Mouse (Mus musculus) CH12.LX (cell line): ENCODE results near the gene Lyve1. TPM values are rescaled to one million over a fixed set of nuclear protein-coding genes. Genes with fewer than 3 reads are reported as not detected.
A peak's percentile ranks its signal among the peaks of the same experiment; 100 is the strongest.

Experiments used
- DNase-seq: peaks from one replicate; pipeline ENCODE4 v3.0.0-alpha.2; 2013; ENCODE audit errors: extremely low read depth
- H3K27ac ChIP-seq: 2 replicates; pipeline ENCODE4 v1.5.1; 2012; ENCODE audit warnings: low read depth, mild to moderate bottlenecking, control low read depth, moderate library complexity; ENCODE audit not compliant: insufficient read depth
- H3K27me3 ChIP-seq: replicated peaks from 2 replicates; pipeline ENCODE3; 2012; ENCODE audit warnings: inconsistent platforms
- H3K36me3 ChIP-seq, 2 experiments: replicated peaks in 1 of 2; 2 replicates each; pipeline versions ENCODE3 to v1.6.1; 2012; ENCODE audit warnings: inconsistent platforms in 1 of 2, low read length in 1 of 2, mild to moderate bottlenecking in 1 of 2, mixed read lengths in 1 of 2, moderate library complexity in 1 of 2; ENCODE audit not compliant: control insufficient read depth in 1 of 2, insufficient read depth in 1 of 2
- H3K4me1 ChIP-seq, 2 experiments: 2 replicates each; pipeline ENCODE4 v1.6.1; 2012; ENCODE audit warnings: inconsistent platforms in 1 of 2, moderate library complexity in 1 of 2; ENCODE audit not compliant: insufficient read depth in 2 of 2, control insufficient read depth in 1 of 2
- H3K4me2 ChIP-seq: 2 replicates; pipeline ENCODE4 v1.6.1; 2012; ENCODE audit warnings: low read depth, mild to moderate bottlenecking, control low read depth; ENCODE audit not compliant: poor library complexity, insufficient read depth, severe bottlenecking
- H3K4me3 ChIP-seq, 3 experiments: fragments of 150-350 bp in 1 of 3; sonication (generic) in 1 of 3; replicated peaks in 1 of 3; 2 replicates each; pipeline versions ENCODE3 to v1.5.1; 2011 to 2012; ENCODE audit warnings: low read depth in 2 of 3, low read length in 2 of 3, mild to moderate bottlenecking in 2 of 3, moderate library complexity in 2 of 3, control low read depth in 1 of 3, improper control_type of control experiment in 1 of 3, inconsistent platforms in 1 of 3, mixed read lengths in 1 of 3; ENCODE audit not compliant: poor library complexity in 1 of 3
- H3K79me2 ChIP-seq: replicated peaks from 2 replicates; pipeline ENCODE4 v1.6.1; 2012; ENCODE audit warnings: mild to moderate bottlenecking, moderate library complexity; ENCODE audit not compliant: control insufficient read depth, poor library complexity, insufficient read depth, severe bottlenecking; ENCODE audit errors: extremely low read depth
- H3K9ac ChIP-seq: 2 replicates; pipeline ENCODE4 v1.6.1; 2012; ENCODE audit warnings: low read depth, mild to moderate bottlenecking, control low read depth, moderate library complexity; ENCODE audit not compliant: insufficient read depth
- H3K9me3 ChIP-seq: replicated peaks from 2 replicates; pipeline ENCODE3; 2012; ENCODE audit warnings: low read length, inconsistent platforms, mixed read lengths
- BHLHE40 ChIP-seq: IDR thresholded peaks from 2 replicates; pipeline ENCODE4 v1.6.1; 2011; ENCODE audit warnings: mild to moderate bottlenecking, low read depth, low read length, improper control_type of control experiment
- CTCF ChIP-seq, 2 experiments: IDR thresholded peaks in 1 of 2; conservative IDR thresholded peaks in 1 of 2; 2 replicates each; pipeline ENCODE4 v1.5.1; 2011 to 2012; ENCODE audit warnings: low read depth in 2 of 2, low read length in 2 of 2, improper control_type of control experiment in 1 of 2, inconsistent platforms in 1 of 2, mild to moderate bottlenecking in 1 of 2, moderate library complexity in 1 of 2
- EP300 ChIP-seq: IDR thresholded peaks from 2 replicates; pipeline ENCODE4 v1.6.1; 2011; ENCODE audit warnings: low read length, improper control_type of control experiment
- IRF4 ChIP-seq: IDR thresholded peaks from 2 replicates; pipeline ENCODE4 v1.6.1; 2014; ENCODE audit warnings: low read depth, mild to moderate bottlenecking, inconsistent platforms, low read length, improper control_type of control experiment
- JUND ChIP-seq: conservative IDR thresholded peaks from 2 replicates; pipeline ENCODE4 v1.6.1; 2011; ENCODE audit warnings: low read depth, low read length, improper control_type of control experiment
- MAFK ChIP-seq: IDR thresholded peaks from 2 replicates; pipeline ENCODE4 v1.6.1; 2011; ENCODE audit warnings: low read length, improper control_type of control experiment; ENCODE audit not compliant: insufficient replicate concordance
- MAZ ChIP-seq: IDR thresholded peaks from 2 replicates; pipeline ENCODE4 v1.6.1; 2012; ENCODE audit warnings: low read depth, mild to moderate bottlenecking, inconsistent platforms, low read length, improper control_type of control experiment, moderate library complexity
- MYC ChIP-seq: IDR thresholded peaks from 2 replicates; pipeline ENCODE4 v1.6.1; 2011; ENCODE audit warnings: low read depth, mild to moderate bottlenecking, improper control_type of control experiment, low read length
- NELFE ChIP-seq: IDR thresholded peaks from 2 replicates; pipeline ENCODE4 v1.6.1; 2011; ENCODE audit warnings: low read depth, low read length, improper control_type of control experiment
- NRF1 ChIP-seq: IDR thresholded peaks from 2 replicates; pipeline ENCODE4 v1.6.1; 2014; ENCODE audit warnings: low read depth, mild to moderate bottlenecking, inconsistent platforms, low read length, improper control_type of control experiment, moderate library complexity
- RAD21 ChIP-seq: IDR thresholded peaks from 2 replicates; pipeline ENCODE4 v1.6.1; 2011; ENCODE audit warnings: low read depth, mild to moderate bottlenecking, low read length, improper control_type of control experiment, moderate library complexity
- SIN3A ChIP-seq: IDR thresholded peaks from 2 replicates; pipeline ENCODE4 v1.6.1; 2012; ENCODE audit warnings: low read length, improper control_type of control experiment, inconsistent platforms
- SMC3 ChIP-seq: IDR thresholded peaks from 2 replicates; pipeline ENCODE4 v1.6.1; 2011; ENCODE audit warnings: low read depth, low read length, improper control_type of control experiment
- USF2 ChIP-seq: conservative IDR thresholded peaks from 2 replicates; pipeline ENCODE4 v1.6.1; 2011; ENCODE audit warnings: low read depth, low read length, improper control_type of control experiment
- ZC3H11A ChIP-seq: IDR thresholded peaks from 2 replicates; pipeline ENCODE4 v1.6.1; 2012; ENCODE audit warnings: low read depth, mild to moderate bottlenecking, inconsistent platforms, low read length, improper control_type of control experiment
- dilution Hi-C: fragments of 300-500 bp; cut with MboI; formaldehyde crosslinking; loops from 2 replicates; pipeline ENCODE4 v1.14.3; 2020; ENCODE audit warnings: low sequenced_read_pairs; ENCODE audit not compliant: extremely low pct_unique_long_range_greater_than_20kb, extremely low pct_ligation_motif_present
- in situ Hi-C: fragments of 300-500 bp; cut with MboI; formaldehyde crosslinking; loops from 3 replicates; pipeline ENCODE4 v1.14.3; 2019; ENCODE audit warnings: low sequenced_read_pairs, low pct_ligation_motif_present, low pct_unique_long_range_greater_than_20kb, mixed read lengths
- polyA plus RNA-seq: library from polyadenylated mRNA; unstranded; fragments of >175 nt; gene quantifications from 2 replicates; pipeline ENCODE4 v1.2.1, GENCODE M21; 2012; ENCODE audit warnings: low read depth; ENCODE audit not compliant: insufficient read length
- total RNA-seq, 2 experiments: library from RNA; depleted of rRNA; stranded (reverse); fragments of 300-350 nt in 1 of 2; fragments of >200 nt in 1 of 2; gene quantifications; 2 replicates each; pipeline ENCODE4 v1.2.3; 2012 to 2014

Lyve1 gene
- total and polyA plus RNA-seq, 3 experiments = not detected

DNA sequence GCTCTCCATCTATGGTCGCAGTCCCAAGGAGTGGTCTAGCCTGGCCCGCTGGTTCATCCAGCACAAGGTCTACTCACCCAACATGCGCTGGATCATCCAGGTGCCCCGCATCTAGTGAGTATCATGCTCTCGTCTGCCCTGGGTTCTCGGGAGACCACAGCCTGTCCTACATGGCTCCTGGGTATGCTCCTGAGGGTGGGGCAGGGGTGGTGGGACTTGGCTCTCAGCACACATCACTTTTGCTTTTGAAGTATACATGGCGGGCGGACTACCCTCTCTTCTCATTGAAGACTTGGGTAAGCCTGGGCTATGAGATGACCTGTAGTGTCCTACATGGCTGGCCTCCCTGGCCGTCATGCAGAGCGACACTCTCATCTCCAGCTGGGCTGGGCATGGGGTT is 59.9 kb downstream of the Lyve1 start:
- H3K36me3 ChIP-seq = peaks cover 0 to 2% of the 10 kb centered on the region in 2 experiments
- no peaks in the 10 kb centered on the region for H3K79me2 ChIP-seq
- in situ Hi-C loops = loop anchor here (10.0 kb wide), 1 partner anchor 212 kb away; no protein-coding TSS in a partner anchor
- no peaks in the 10 kb centered on the region for H3K9me3 ChIP-seq
- peaks cover 1% of the 10 kb centered on the region for H3K27me3 ChIP-seq
- TF ChIP-seq SIN3A (no peak), USF2 (no peak), MYC (no peak), IRF4 (no peak), NELFE (no peak), NRF1 (no peak), EP300 (no peak), JUND (no peak), BHLHE40 (no peak)
- TF ChIP-seq, all 38 proteins: peak for 0
- H3K4me3 ChIP-seq = no peak overlapping the region
- dilution Hi-C loops = no loop called here
- DNase-seq = no peak
- no peak overlapping the region for H3K27ac ChIP-seq
- H3K4me2 ChIP-seq = no peak overlapping the region
- H3K9ac ChIP-seq = no peak overlapping the region
- H3K4me1 ChIP-seq = peaks cover 0 to 4% of the 10 kb centered on the region in 2 experiments; a peak in 2 of 4 replicates

DNA sequence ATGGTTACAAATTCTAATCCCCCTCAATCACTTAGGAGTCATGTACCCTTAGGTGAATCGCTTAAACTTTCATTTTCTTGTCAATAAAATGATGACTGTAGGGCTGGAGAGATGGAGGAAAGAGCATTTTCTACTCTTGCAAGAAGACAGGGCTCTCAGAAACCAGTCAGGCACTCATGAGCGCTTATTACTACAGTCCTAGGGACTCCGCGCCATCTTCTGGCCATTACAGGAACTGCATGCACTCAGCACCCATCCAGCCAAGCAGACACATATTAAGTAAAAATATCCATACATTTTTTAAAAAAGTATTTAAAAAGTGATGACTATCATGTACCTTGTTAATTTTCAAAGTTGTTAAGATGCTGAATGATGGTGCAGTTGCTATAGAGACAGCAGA is 62.0 kb downstream of the Lyve1 start:
- H3K79me2 ChIP-seq = no peaks in the 10 kb centered on the region
- peak; percentile 84 for DNase-seq
- TF ChIP-seq CTCF (conservative IDR thresholded peaks at IDR 0.05 in 1 of 2, IDR thresholded peaks at IDR 0.05 in 1 of 2; ENCODE audit: low read depth in 2 of 2, low read length in 2 of 2) (peak; percentile 97), SMC3 (peak; percentile 97), USF2 (no peak), MAFK (no peak), RAD21 (peak; percentile 92), MAZ (no peak), ZC3H11A (peak; percentile 70)
- dilution Hi-C loops = no loop called here
- no peaks in the 10 kb centered on the region for H3K9me3 ChIP-seq
- in situ Hi-C loops = loop anchor here (10.0 kb wide), 1 partner anchor 214 kb away; no protein-coding TSS in a partner anchor
- H3K4me3 ChIP-seq = no peak overlapping the region
- peaks cover 18 to 25% of the 10 kb centered on the region in 2 experiments for H3K4me1 ChIP-seq
- H3K27ac ChIP-seq = no peak overlapping the region
- no peak overlapping the region for H3K4me2 ChIP-seq
- H3K9ac ChIP-seq = no peak overlapping the region
- peaks cover 0 to 2% of the 10 kb centered on the region in 2 experiments for H3K36me3 ChIP-seq
- peaks cover 1% of the 10 kb centered on the region for H3K27me3 ChIP-seq

Other genes starting within 250 kb of the Lyve1 start
- 9.5 and 11.4 TPM in 2 replicates for gene Sbf2, start 248.3 kb downstream of the Lyve1 start, total RNA-seq (2012; rRNA removed)
- 8.9 and 9.5 TPM in 2 replicates for gene Sbf2, start 248.3 kb downstream of the Lyve1 start, total RNA-seq (2014; rRNA removed)
- 19.1 and 21.5 TPM in 2 replicates for gene Sbf2, start 248.3 kb downstream of the Lyve1 start, polyA plus RNA-seq
- 13.2 and 23.2 TPM in 2 replicates for gene Adm, start 235.6 kb downstream of the Lyve1 start, total RNA-seq (2012; rRNA removed)
- gene Adm, start 235.6 kb downstream of the Lyve1 start, total RNA-seq (2014; rRNA removed) = 14.0 and 16.0 TPM in 2 replicates
- gene Adm, start 235.6 kb downstream of the Lyve1 start, polyA plus RNA-seq = 6.9 and 7.4 TPM in 2 replicates
- gene Ampd3, start 95.0 kb downstream of the Lyve1 start, total RNA-seq (2012; rRNA removed) = 0.04 and 0.08 TPM in 2 replicates
- gene Ampd3, start 95.0 kb downstream of the Lyve1 start, total RNA-seq (2014; rRNA removed) = 0.07 and 0.30 TPM in 2 replicates
- gene Ampd3, start 95.0 kb downstream of the Lyve1 start, polyA plus RNA-seq = 0.84 and 1.0 TPM in 2 replicates
- 17.1 and 18.1 TPM in 2 replicates for gene Rnf141, start 18.8 kb downstream of the Lyve1 start, total RNA-seq (2012; rRNA removed)
- gene Rnf141, start 18.8 kb downstream of the Lyve1 start, total RNA-seq (2014; rRNA removed) = 21.5 and 31.5 TPM in 2 replicates
- gene Rnf141, start 18.8 kb downstream of the Lyve1 start, polyA plus RNA-seq = 16.1 and 18.3 TPM in 2 replicates
- gene Mrvi1, start 119.2 kb upstream of the Lyve1 start, total RNA-seq (2012; rRNA removed) = not detected in 2 replicates
- gene Mrvi1, start 119.2 kb upstream of the Lyve1 start, total RNA-seq (2014; rRNA removed) = not detected in 2 replicates
- gene Mrvi1, start 119.2 kb upstream of the Lyve1 start, polyA plus RNA-seq = 0.11 TPM in 1 of 2 replicates, not detected in the other
- 27.4 and 29.7 TPM in 2 replicates for gene Ctr9, start 165.7 kb upstream of the Lyve1 start, total RNA-seq (2012; rRNA removed)
- 34.3 and 34.8 TPM in 2 replicates for gene Ctr9, start 165.7 kb upstream of the Lyve1 start, total RNA-seq (2014; rRNA removed)
- gene Ctr9, start 165.7 kb upstream of the Lyve1 start, polyA plus RNA-seq = 31.7 and 37.2 TPM in 2 replicates
- gene Eif4g2, start 219.8 kb upstream of the Lyve1 start, total RNA-seq (2012; rRNA removed) = 217 and 318 TPM in 2 replicates
- 671 and 744 TPM in 2 replicates for gene Eif4g2, start 219.8 kb upstream of the Lyve1 start, total RNA-seq (2014; rRNA removed)
- 821 and 920 TPM in 2 replicates for gene Eif4g2, start 219.8 kb upstream of the Lyve1 start, polyA plus RNA-seq